Mouse (Mus musculus): ENCODE results near the gene Gdpd4. TPM values are rescaled to one million over a fixed set of nuclear protein-coding genes. Genes with fewer than 3 reads are reported as not detected.

The Gdpd4 gene
- total RNA-seq, 2 experiments from 2014 or later: not detected

DNA sequence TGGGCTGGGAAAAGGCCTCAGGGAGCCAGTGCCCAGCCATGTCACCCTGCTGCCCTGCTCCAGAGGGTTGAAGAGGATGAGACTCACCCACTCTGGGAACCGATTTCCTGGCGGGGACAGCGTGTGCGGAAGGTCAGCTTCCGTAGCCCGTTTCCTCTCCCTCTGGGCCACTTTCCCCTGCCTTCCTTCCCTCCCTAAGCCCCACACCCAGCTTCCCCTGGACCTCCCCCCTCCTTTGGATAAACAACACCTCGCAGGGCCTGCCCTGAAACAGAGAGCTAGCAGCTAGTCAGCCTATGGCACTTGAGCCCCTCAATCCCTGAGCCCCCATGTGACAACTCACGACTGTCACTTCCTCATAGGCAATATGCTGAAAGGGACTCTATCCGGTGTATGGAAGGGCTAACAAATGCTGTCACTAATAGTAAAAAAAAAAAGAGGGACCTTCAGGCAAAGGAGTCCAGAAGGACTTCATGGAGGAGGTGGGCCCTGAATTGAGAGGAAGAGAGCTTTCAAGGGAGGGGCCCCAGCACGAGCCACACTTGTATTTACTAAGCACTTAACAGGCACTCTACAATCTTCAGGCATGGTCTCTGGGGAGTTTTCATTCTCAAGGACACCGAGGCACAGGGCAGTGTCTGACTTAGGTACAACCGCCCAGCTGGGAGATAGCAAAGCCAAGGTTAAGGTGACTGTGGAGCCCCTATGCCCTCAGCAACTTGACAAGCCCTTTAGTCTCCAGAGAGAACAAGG, 165.0 kb downstream of the Gdpd4 start:
- DNase-seq (ENCODE audit: low spot score in 2 of 2): no peak

DNA sequence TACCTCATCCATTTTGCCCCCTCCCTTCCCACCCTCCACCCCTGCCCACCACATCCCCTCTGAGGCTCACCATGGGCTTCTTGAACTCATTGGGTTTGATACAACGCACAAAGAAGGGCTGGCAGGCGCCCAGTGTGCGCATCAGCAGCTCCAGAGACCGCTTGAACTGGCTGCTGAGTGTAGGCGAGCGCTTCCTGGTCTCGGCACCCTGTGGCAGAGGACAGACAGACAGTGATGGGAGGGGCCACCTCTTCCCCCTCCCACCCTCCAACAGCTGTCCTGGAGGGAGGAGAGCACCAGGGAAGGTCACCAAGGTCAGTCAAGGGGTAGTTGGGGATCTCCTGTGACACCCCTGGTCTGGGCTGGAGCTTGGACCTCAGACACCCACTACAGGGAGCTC, 165.6 kb downstream of the Gdpd4 start:
- no peak for DNase-seq (ENCODE audit: low spot score in 2 of 2)

DNA sequence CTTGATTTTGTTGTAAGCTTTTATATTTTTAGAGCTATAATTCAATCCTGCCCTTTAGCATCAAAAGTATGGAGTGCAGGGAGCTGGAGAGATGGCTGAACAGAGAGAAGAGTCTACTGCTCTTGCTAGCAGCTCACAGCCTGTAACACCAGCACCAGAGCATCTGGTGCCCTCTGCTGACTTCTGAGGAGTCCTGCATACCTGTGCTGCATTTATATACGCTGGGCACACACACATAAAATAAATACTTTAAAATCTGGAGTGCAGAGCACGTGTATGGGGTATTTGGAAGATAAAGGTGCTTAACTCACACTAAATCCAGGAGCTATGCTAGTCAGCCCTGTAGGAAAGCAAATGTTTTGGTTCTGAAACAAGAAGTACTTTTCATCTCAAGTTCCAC, 166.6 kb downstream of the Gdpd4 start:
- DNase-seq (ENCODE audit: low spot score in 2 of 2): no peak

DNA sequence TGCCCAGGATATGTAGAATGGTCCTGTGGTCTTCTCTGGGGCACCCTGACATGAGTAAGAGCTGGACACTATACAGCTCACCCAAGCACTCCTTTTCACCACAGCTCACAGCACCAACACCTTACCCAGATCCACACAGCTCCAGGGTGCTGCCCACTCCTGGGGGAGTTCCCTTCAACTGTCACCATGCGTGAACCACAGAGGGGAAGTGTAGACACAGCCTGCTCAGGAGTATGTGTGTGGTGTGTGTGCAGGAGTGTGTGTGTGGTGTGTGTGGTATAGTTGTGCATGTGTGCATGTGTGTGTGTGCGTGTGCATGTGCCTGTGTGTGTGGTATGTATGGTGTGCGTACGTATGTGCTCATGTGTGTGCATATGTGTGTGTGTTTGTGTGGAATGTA, 176.1 kb downstream of the Gdpd4 start:
- no peak for DNase-seq (ENCODE audit: low spot score in 2 of 2)

DNA sequence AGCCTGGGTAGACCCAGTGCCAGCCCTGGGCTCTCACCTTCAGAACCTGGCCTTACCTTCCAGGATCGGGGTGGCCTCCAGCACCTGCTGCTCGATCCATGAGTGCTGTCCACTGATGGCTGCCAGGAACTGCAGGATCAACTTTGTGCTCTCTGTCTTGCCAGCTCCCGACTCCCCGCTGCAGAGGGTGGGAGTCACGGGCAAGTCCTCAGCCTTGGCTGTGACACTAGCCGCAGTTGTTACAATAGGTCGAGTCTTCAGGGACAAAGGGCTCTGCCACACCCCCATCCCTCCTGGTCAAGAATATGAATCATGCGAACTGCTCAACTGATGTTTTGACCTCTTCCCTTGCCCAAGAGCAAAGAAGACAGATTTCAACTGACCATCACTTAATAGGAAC, 177.8 kb downstream of the Gdpd4 start:
- DNase-seq (ENCODE audit: low spot score in 2 of 2): no peak

Other genes with a start within 250 kb of the Gdpd4 start
- gene Clns1a, start 223.3 kb upstream of the Gdpd4 start, total RNA-seq (2021): 10 to 100 TPM; 67.6 to 68.5 TPM
- 10 to 100 TPM in 1 of 2 experiments, 1 to 10 TPM in 1; 8.9 to 10.3 TPM for gene Aqp11, start 181.7 kb upstream of the Gdpd4 start, total RNA-seq (2021)
- 10 to 100 TPM; 39.8 to 46.4 TPM for gene Pak1, start 131.4 kb upstream of the Gdpd4 start, total RNA-seq (2021)
- gene Myo7a, start 199.6 kb downstream of the Gdpd4 start, total RNA-seq (2021): 100 to 1,000 TPM; 132 to 153 TPM
- gene Omp, start 225.5 kb downstream of the Gdpd4 start, total RNA-seq (2021): 1 to 10 TPM in 1 of 2 experiments, under 1 TPM in 1; 0.79 to 1.3 TPM